Mouse (Mus musculus) small intestine, adult 2 months (tissue): ENCODE results near the gene Bcr.

Experiments used
- CTCF ChIP-seq: fragments of 200-500 bp; IDR thresholded peaks from 2 replicates; pipeline ENCODE4 v1.5.1; 2012; ENCODE audit warnings: low read depth, mild to moderate bottlenecking, control low read depth, inconsistent platforms, low read length, moderate library complexity, mixed read lengths; ENCODE audit not compliant: insufficient replicate concordance, insufficient read length; ENCODE audit errors: extremely low read depth
- POLR2A ChIP-seq: fragments of 200-500 bp; IDR thresholded peaks from 2 replicates; pipeline ENCODE4 v1.6.1; 2012; ENCODE audit warnings: low read depth, mild to moderate bottlenecking, control low read depth, inconsistent platforms, low read length, moderate library complexity

DNA sequence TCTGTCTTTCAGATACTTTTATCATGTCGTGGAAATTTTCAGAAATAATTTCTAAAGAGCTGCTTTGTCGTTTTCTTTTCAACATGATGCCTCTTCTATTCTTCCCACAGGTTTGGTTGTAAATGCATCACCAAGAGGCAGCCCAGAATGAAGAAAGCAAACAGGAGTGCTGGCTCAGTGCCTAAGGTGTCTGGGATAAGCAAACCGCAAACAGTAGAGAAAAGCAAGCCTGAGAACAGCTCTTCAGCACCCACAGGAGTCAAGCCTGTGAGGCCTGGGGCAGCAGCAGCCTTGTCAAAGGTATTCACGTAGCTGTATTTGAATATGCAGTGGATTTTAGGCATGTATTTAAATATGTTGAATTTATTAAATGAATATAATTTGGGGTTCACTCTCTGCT lies 170.2 kb downstream of the Bcr start:
- TF ChIP-seq CTCF (no peak), POLR2A (no peak)
